In the genomic region with DNA sequence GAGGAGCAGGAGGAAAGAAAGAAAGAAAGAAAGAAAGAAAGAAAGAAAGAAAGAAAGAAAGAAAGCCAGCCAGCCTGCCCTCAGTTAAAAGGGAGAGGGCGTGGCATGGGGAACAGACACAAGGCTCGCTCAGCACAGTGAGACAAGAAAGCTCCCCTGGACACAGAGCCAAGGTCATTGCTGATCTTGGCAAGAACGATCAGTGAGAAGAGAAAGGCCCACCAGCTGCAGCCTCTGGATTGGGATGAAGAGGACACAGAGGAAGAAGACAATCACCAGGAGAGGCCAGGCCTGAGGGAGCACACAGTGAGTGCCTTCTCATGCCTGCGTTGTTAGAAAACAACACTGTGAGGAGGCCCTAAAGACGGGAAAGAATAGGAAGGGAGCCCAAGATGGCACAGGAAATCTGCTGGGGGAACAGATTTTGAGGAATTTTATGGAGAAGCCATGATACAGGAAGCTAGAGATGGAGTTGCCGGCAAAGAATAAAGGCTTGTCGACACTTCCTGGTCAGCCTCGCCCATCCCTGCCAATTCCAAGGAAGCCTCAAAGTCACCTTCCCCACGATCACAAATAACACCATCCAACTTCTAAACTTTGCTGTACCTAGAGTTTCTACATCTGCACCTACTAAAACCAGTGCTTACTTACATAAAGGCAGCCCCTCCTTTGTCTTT, we compare ENCODE assay signal across 8 mouse cellular contexts. TPM values are rescaled to one million over a fixed set of nuclear protein-coding genes. Genes with fewer than 3 reads are reported as not detected.
A peak's percentile ranks its signal among the peaks of the same experiment; 100 is the strongest.
DNase-seq lines count a peak whose midpoint lies in the region; ATAC-seq and TF ChIP-seq lines count a peak whose summit lies in the region.

No protein-coding gene starts in this region.

- no peak for TF ChIP-seq POLR2A in thymus, adult 2 months (IDR thresholded peaks at IDR 0.05; ENCODE audit: control insufficient read depth, extremely low read depth, insufficient read depth, low read length, poor library complexity)
- TF ChIP-seq POLR2A in heart, adult 2 months (IDR thresholded peaks at IDR 0.05; ENCODE audit: insufficient read depth, low read depth, low read length) = no peak

- H3K9ac ChIP-seq in heart, adult 2 months (ENCODE audit: low read depth, low read length) = no peak overlapping the region

- no peak for DNase-seq in thymus, adult 2 months
- no peak for DNase-seq in thymus, postnatal 4 days
- DNase-seq in heart, adult 2 months = peak; percentile 63 to 72
- DNase-seq in kidney, postnatal 10 days = peak; percentile 71
- DNase-seq in testis, postnatal 10 days (ENCODE audit: low spot score) = peak; percentile 63
- no peak for DNase-seq in thymus, adult 18-20 months
- DNase-seq in left cerebral cortex, adult 8-10 months (ENCODE audit: low spot score in 2 of 2) = no peak

- H3K4me3 ChIP-seq in thymus, adult 2 months (ENCODE audit: control insufficient read depth, insufficient read depth, low read length) = no peak overlapping the region
- no peak overlapping the region for H3K4me3 ChIP-seq in heart, adult 2 months

- no peak for TF ChIP-seq EP300 in heart, adult 2 months (IDR thresholded peaks at IDR 0.05; ENCODE audit: insufficient read depth, low read depth, low read length)

- H3K4me1 ChIP-seq in thymus, adult 2 months (replicated peaks; ENCODE audit: control insufficient read depth, insufficient read depth, low read length) = peaks cover 43% of the 10 kb centered on the region
- H3K4me1 ChIP-seq in heart, adult 2 months (ENCODE audit: control insufficient read depth, insufficient read depth, low read length) = peaks cover 22% of the 10 kb centered on the region

- no peaks in the 10 kb centered on the region for H3K36me3 ChIP-seq in thymus, adult 2 months (ENCODE audit: control insufficient read depth, insufficient read depth, low read length)
- H3K36me3 ChIP-seq in heart, adult 2 months (ENCODE audit: control insufficient read depth, insufficient read depth, low read length) = peaks cover 10% of the 10 kb centered on the region

- H3K27ac ChIP-seq in thymus, adult 2 months (ENCODE audit: control insufficient read depth, insufficient read depth, low read length) = peak overlapping the region; percentile 61
- peak overlapping the region; percentile 67 for H3K27ac ChIP-seq in heart, adult 2 months

- peaks cover 6% of the 10 kb centered on the region for H3K79me2 ChIP-seq in heart, adult 2 months (replicated peaks; ENCODE audit: control insufficient read depth, insufficient read depth, low read length)

- intact Hi-C loops in heart, adult 2 months (cut with DNase I) = loop anchor here (2.0 kb wide), 1 partner anchor 21 kb away; no protein-coding TSS in a partner anchor

- no peak for TF ChIP-seq CTCF in thymus, adult 2 months (IDR thresholded peaks at IDR 0.05; ENCODE audit: borderline replicate concordance, control insufficient read depth, extremely low read depth, insufficient read depth, low read length, poor library complexity)
- TF ChIP-seq CTCF in heart, adult 2 months (IDR thresholded peaks at IDR 0.05) = no peak

- ATAC-seq in erythroid progenitor cell, adult 5-6 weeks (replicated peaks; ENCODE audit: low FRiP score, poor library complexity, severe bottlenecking) = no peak

- WGBS in thymus, adult 2 months = 50% methylated on average over 9 of the region's 9 CpGs
- 19% methylated on average over 9 of the region's 9 CpGs for WGBS in heart, adult 2 months

- H3K27me3 ChIP-seq in thymus, adult 2 months (ENCODE audit: control insufficient read depth, insufficient read depth, low read length) = no peaks in the 10 kb centered on the region
- no peaks in the 10 kb centered on the region for H3K27me3 ChIP-seq in heart, adult 2 months (ENCODE audit: control insufficient read depth, insufficient read depth, low read length)

RNA-seq across cellular contexts. Expression of gene Iqgap1, which starts 44.2 kb away (rescaled TPM):
- 112 and 119 TPM in 2 replicates for polyA plus RNA-seq in thymus, adult 2 months (2012; rRNA removed)
- 10 to 100 TPM; 33.5 to 35.8 TPM for total RNA-seq in heart, adult 2 months (2021)
- 34.8 and 47.5 TPM in 2 replicates for polyA plus RNA-seq in heart, adult 2 months (2012; rRNA removed)
- 10 to 100 TPM; 18.0 to 29.9 (median 24.9) TPM for total RNA-seq in left cerebral cortex, adult 8-10 months (2022)
- total RNA-seq in erythroid progenitor cell, adult 5-6 weeks (2015; ENCODE audit: low replicate concordance) = 33.2 and 83.8 TPM in 2 replicates
- total RNA-seq in erythroid progenitor cell, adult 5-6 weeks (2017; ENCODE audit: low replicate concordance) = 30.0 and 35.0 TPM in 2 replicates

Comparison
In these comparisons a context has a peak if more than half of its experiments do, and no peak if none do; other contexts are left out.
1. DNase-seq: peak in heart, adult 2 months (2 of 2), kidney, postnatal 10 days (single experiment) and testis, postnatal 10 days (single experiment); none in thymus, adult 2 months (single experiment), thymus, postnatal 4 days (single experiment), thymus, adult 18-20 months (0 of 2) and left cerebral cortex, adult 8-10 months (0 of 2).